Mouse (Mus musculus) heart, adult 2 months (tissue): ENCODE results near the gene Actl10.

Source experiments
- CTCF ChIP-seq: fragments of 200-600 bp; IDR thresholded peaks from 2 replicates; pipeline ENCODE4 v1.8.1; 2022; ENCODE audit warnings: antibody characterized with exemption, mild to moderate bottlenecking, moderate library complexity
- EP300 ChIP-seq: fragments of 200-500 bp; IDR thresholded peaks from 2 replicates; pipeline ENCODE4 v1.6.1; 2011; ENCODE audit warnings: low read depth, low read length, control low read depth; ENCODE audit not compliant: insufficient read depth
- POLR2A ChIP-seq: fragments of 200-500 bp; IDR thresholded peaks from 2 replicates; pipeline ENCODE4 v1.6.1; 2011; ENCODE audit warnings: mild to moderate bottlenecking, low read depth, low read length, control low read depth; ENCODE audit not compliant: insufficient read depth

GRCm38 (mm10) chr2:154510141-154510540 lies 41.4 kb upstream of the Actl10 start:
- TF ChIP-seq CTCF (no peak), POLR2A (no peak), EP300 (no peak)
